Mouse (Mus musculus) liver, adult 2 months (tissue): ENCODE measurements at regions not wholly inside any gene's neighbourhood (a gene's known extent, or its start where the extent isn't known, plus 50 kb on each side); places are given as distances from the start of the nearest gene placed in this dataset.

Source experiments
- CTCF ChIP-seq: fragments of 200-500 bp; IDR thresholded peaks from 2 replicates; pipeline ENCODE4 v1.5.1; 2011; ENCODE audit warnings: low read depth, low read length, control low read depth
- POLR2A ChIP-seq: fragments of 200-500 bp; IDR thresholded peaks from 2 replicates; pipeline ENCODE4 v1.6.1; 2011; ENCODE audit warnings: low read length, control low read depth; ENCODE audit not compliant: insufficient read depth; ENCODE audit errors: extremely low read depth

GRCm38 (mm10) chr15:86718376-86718775, 504.1 kb downstream of the Tbc1d22a start:
- TF ChIP-seq CTCF (no peak), POLR2A (no peak)
